Mouse (Mus musculus) C2C12 (cell line): ENCODE measurements around the gene H2al1e.
"Not testable (repeated sequence)": the region's sequence is repeated elsewhere in the genome, so short reads cannot be mapped to it uniquely, and the experiment has no call there.

ENCODE experiments used
- CEBPB ChIP-seq: IDR thresholded peaks from one replicate; pipeline ENCODE4 v1.6.1; 2011; ENCODE audit warnings: low read depth, mild to moderate bottlenecking, control low read depth, moderate library complexity
- CTCF ChIP-seq: IDR thresholded peaks from one replicate; pipeline ENCODE4 v1.5.1; 2011; ENCODE audit not compliant: control insufficient read depth, insufficient read depth, insufficient read length
- MAX ChIP-seq: IDR thresholded peaks from one replicate; pipeline ENCODE4 v1.6.1; 2011; ENCODE audit warnings: mild to moderate bottlenecking, control low read depth
- USF1 ChIP-seq: IDR thresholded peaks from one replicate; pipeline ENCODE4 v1.6.1; 2011; ENCODE audit warnings: low read depth, mild to moderate bottlenecking, control low read depth, moderate library complexity

- TF ChIP-seq CTCF, USF1, CEBPB, MAX: not testable (repeated sequence)
Observed at GRCm38 (mm10) chrX:11324359-11324758, 12.6 kb downstream of the H2al1e start, which contains the start of gene H2al1i.
